Mouse (Mus musculus) cerebellum, adult 11 months (tissue): ENCODE data around the gene Ints1.

Experiments used
- DNase-seq: peaks from one replicate; pipeline ENCODE4 v3.0.0; 2022

Ints1 gene

DNA sequence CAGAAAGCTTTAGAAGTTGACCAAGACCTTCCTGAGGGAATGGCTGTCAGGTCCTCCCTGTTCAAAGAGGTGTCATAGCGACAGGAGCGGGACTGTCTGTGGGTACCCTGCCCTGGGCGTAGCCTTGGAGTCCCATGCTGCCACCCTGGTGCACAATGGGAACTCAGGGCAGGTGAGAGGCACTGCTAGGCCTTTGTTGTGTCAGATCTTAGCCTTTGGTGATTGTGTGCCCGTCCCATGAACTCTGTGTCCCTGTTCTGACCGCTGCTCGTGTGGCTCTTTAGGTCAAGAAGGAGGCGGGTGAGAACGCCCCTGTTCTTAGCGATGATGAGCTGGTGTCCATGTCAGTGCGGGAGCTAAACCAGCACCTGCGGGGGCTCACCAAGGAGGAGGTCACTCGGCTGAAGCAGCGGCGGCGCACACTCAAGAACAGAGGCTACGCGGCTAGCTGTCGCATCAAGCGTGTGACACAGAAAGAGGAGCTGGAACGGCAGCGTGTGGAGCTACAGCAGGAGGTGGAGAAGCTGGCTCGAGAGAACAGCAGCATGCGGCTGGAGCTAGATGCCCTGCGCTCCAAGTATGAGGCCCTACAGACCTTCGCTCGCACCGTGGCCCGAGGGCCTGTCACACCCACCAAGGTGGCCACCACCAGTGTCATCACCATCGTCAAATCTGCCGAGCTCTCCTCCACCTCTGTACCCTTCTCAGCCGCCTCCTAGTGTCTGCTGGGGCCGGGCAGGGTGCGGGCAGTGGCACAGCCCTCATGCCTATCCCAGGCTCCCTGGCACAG is 24.5 kb upstream of the Ints1 start:
- DNase-seq, result no peak

- DNase-seq, result no peak
These were observed 23.6 kb upstream of the Ints1 start for GRCm38 (mm10) chr5:139799041-139799440.

DNA sequence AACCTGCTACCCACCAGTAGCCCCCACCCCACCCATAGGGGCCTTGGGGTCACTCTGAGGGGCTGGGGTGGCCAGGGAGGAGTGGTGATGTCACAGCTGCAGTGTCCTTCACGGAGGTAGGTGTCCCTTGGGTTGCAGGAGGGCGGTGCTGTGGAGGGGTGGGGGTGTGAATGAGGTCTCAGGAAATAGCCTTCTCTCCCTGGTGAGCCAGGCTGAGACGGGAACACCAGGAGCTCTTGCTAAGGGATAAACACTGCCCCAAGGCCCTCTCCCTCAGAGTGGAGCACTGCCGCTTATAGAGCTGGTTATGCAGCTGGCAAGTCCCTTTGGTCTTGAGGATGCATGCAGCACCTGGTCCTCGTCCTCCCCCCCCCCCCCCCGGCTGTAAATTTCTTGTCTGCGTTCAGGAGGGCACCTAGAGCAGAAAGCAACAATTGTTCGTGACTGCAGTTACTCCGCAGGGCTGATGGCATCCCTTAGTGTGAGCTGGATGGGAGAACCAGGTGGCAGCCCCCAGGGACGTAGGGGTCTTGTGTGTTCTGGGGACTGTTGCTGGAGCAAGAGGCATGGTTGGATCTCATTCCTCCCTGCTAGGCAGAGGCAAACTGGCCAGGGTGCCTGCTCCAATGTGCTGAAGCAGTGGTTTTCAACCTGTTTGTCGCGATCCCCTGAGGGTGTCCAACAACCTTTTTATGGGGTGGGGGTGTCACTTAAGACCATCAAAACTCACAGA is 22.9 kb upstream of the Ints1 start:
- DNase-seq, result no peak

GRCm38 (mm10) chr5:139797473-139798167 is 22.1 kb upstream of the Ints1 start:
- DNase-seq, result peak; percentile 28

GRCm38 (mm10) chr5:139796900-139797299 is 21.4 kb upstream of the Ints1 start:
- no peak for DNase-seq

GRCm38 (mm10) chr5:139796001-139796620 is 20.6 kb upstream of the Ints1 start:
- no peak for DNase-seq

DNA sequence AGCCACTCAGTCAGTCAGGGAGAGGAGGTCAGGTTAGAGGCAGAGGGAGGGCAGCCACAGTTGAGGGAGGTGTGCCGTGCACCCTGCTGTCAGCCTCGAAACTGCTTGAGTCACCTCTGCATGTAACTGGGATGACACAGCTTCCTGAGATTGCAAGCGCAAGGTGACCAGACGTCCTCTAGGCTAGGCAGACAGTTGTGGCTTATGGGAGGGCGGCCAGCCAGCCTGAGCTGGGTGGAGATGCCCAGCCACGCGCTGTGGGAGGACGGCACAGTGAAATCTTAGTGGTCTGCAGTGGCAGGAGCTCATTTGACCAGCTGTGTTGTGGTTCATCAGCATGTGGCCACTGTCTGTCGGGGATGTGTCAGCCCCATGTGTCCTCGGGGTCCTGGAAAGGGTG is 19.5 kb upstream of the Ints1 start:
- no peak for DNase-seq

DNA sequence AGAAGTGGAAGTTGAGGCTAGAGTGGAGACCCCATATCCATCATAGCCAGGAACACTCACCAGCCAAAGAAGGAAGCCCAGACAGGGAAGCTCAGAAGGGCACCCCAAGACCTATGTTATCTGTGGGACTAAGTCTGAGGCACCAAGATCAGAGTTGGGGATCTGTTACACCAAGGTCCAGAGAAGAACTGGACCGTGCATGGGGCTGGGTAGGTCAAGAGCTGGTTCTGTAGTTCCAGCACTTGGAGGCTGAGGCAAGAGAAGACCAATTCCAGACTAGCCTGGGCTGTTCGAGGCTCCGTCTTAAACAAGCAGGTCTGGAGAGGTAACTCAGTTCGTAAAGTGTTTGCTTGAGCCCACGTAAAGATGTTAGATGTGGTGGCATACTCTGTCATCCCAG is 18.7 kb upstream of the Ints1 start:
- DNase-seq, result no peak

DNA sequence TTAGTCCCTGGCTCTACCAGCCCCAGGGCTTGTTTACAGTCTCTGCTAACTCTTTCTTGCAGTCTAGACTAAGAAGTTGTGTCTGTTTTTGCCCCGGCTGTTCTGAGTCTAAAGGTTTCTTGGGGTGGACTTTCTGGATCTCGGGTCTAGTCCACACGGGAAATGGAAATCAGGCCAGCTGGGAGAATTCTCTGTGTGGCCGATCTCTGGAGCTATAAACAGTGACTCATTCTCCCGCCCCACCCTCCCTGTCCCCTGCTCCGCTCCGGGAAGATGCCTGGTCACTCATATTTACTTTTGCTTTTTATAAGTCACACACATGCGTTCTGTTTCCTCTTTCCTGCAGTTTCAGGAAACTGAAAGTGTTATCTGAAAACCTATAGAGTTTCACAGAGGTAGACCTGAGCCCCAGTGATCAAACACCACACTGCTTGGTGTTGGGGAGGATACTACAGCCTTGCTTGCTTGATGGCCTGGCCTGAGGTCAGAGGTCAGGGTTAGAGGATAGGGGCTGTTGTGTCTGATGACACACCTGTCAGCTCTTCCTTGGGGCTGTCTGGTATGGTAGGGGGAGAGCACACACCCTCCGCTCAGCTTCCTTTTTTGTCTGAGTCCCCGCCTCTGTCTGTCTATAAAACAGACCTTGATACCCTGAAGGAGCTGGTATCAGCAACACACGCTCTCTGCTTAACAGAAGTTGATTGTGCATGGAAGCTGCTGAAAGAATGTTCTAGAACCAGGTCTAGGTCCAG is 18.0 kb upstream of the Ints1 start:
- DNase-seq, result no peak

- no peak for DNase-seq
These were observed 17.5 kb upstream of the Ints1 start for GRCm38 (mm10) chr5:139792966-139793337.

DNA sequence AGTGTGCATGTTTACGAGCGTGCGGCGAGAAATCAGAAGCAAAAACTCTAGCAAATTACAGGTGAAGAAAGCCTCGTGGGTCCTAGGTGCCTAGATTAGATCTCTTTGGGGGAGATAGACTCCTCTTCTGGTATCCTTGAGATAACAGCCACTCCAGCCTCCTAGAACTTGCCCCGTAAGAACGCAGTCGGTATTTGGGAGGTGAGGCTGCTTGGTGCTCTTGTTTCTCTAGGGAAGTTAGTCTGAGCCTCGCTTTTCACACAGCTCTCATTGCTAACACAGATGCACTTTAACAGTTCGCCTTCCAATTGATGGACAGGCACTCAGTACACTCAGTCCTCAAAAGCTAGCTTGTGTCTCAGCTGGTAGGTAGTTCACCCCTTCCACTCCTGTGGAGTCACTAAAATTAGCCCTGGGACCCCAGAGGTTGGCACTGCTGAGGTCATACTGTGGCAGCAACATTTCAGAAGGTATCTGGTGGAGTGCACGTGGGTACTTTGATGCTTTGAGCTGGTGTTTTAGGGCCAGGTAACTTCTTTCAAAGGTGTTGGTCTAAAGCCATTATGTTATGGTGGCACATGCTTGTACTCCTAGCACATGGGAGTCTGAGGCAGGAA is 16.8 kb upstream of the Ints1 start:
- DNase-seq, result no peak

DNA sequence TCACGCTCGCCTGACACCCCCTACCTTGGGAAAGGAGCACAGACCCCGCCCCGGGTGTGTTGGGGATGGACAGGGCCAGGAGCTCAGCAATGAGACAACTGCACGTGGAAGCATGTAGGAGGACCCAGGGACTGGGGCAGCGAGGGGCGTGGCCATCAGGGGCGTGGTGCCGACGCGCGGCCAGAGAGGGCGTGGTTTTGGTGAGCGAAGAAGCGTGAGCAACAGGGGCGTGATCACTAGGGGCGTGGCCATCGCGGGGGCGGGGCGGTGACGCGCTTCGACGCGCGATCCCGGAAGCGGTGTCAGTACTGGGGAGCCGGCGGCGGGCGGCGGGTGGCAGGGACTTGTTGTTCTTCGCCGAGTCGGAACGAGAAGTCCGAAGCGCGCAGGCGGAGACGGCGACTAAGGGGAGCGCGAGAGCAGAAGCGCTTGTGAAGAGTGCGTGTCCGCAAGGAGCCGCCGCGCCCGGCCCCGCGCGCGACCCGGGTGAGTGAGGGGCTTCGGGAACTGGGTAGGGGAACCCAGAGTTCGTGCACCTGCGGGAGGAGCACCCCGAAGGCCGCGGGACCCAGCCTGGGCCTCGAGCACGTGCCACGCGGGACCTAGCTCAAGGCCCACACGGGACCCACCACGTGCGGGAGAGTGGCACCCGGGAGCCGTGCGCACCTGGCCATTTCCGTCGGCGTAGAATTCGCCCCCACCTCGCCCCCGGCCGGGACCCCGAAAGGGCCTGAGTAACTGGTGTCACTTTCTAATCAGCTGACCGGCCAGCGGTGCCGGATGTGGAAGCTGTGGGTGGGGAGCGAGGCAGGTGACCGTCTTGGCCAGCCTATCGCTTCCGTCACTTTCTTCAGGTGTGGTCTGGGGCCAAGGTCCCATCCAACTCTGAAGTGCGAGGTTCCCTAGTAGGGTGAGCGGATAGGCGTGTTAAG is 16.0 kb upstream of the Ints1 start, which contains the start of gene Mafk:
Gene Mafk, plus strand, starts transcription at position 287 of the 932 bp plus-strand sequence.
- peak; percentile 79 for DNase-seq

- no peak for DNase-seq
These were observed 14.0 kb upstream of the Ints1 start for GRCm38 (mm10) chr5:139789466-139789865.

GRCm38 (mm10) chr5:139781406-139781805 is 5.9 kb upstream of the Ints1 start:
- DNase-seq, result no peak

GRCm38 (mm10) chr5:139776966-139777365 is 1.5 kb upstream of the Ints1 start:
- DNase-seq, result no peak

DNA sequence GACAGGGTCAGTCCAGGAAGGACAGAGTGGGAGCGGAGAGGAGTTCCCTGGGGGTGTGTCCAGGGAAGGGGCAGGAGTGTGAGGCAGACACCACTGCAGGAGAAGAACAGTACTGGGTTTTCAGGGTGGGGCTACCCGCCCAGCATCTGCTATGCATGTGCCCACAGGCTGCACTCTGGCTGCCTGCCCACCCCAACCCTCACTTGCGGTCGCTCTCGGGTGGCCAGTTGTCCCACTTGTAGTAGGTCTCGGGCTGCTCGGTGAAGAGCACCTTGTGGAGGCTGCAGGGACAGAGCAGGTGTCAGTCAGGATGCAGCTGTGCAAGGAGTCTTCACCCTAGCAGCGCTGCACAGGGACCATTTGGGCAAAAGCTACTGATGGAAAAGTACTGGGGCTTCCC is 7.3 kb downstream of the Ints1 start:
- DNase-seq, result no peak

DNA sequence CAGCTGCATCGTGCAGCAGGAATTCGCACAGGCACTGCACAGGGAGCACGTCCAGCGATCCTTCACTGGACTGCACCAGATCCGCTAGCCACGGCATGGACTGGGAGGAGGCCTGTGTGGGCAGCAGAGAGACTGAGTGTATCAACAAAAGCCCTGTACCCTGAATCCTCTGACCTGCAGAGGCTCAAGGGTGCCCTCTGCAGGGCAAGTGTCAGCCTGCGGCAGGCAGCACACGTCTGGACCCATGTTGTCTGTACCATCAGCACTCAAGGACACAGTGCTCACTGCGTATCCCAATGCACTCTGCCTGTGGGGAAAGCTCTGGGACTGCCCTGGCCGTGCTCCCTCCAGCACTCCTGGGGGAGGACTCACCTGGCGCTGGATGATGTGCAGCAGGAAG is 11.2 kb downstream of the Ints1 start:
- DNase-seq, result no peak

- no peak for DNase-seq
These were observed 17.4 kb downstream of the Ints1 start for GRCm38 (mm10) chr5:139758096-139758495.

- DNase-seq, result no peak
These were observed 18.9 kb downstream of the Ints1 start for GRCm38 (mm10) chr5:139756586-139756985.

DNA sequence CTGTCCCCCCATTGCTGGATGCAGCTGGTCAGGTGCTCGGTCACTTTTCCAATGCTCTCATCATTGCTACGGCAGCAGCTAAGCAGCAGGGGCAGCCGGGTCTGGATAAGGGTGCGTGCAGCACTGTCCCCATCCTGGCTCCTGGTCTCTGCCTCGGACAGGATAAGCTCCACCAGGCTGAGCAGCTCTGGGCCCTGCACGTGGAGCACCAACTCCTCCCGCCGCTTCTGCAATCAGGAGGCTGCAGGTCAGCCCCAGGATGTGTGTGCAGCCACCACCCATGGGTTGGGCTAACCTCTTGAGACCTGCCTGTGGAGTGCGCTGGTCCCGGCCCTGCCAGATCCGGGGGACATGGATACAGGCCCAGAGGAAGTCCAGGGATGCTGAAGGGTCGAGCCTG is 19.3 kb downstream of the Ints1 start:
- no peak for DNase-seq

DNA sequence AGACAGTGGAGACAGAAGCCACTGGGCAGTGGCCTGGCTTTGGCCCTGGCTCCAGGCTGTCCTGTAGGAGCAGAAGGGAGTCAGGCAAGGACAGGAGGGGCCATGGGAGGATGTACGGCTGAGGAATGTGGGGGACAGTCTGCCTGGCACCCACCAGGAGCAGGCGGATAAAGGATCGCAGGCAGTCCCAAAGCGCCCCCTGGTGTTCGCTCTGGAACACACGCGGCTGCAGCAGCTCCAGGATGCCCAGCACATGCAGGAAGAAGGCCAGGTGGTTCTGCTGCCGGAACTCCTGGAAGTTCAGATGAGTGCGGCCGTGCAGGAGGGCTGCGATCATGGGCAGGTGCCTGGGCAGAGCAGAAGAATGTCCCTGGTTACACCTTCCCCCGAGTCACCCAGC is 20.7 kb downstream of the Ints1 start:
- DNase-seq, result peak; percentile 51
